In genomic region chr1:38292851-38293250, GRCm38 (mm10) we compare ENCODE assay signal across 21 mouse cellular contexts.
DNase-seq lines count a peak whose midpoint lies in the region; ATAC-seq lines count a peak whose summit lies in the region.
"Had no signal": no experiment of that assay in that cellular context is flagged by ENCODE, and none has a peak within 500 bp of the region (broad histone marks: within the 10 kb centered on the region; RNA-seq: fewer than 3 reads in every experiment).

No protein-coding gene starts in this region.

- peaks cover 3% of the 10 kb centered on the region; the same call in 1 of the 2 replicates for H3K4me1 ChIP-seq in heart, embryonic 11.5 days (ENCODE audit: control insufficient read depth, insufficient read depth, low read length)
- peaks cover 6% of the 10 kb centered on the region for H3K4me1 ChIP-seq in midbrain, embryonic 13.5 days (replicated peaks)
- H3K4me1 ChIP-seq: kidney, embryonic 15.5 days; limb, embryonic 12.5 days had no signal

- no peak overlapping the region for H3K4me2 ChIP-seq in heart, embryonic 11.5 days
- H3K4me2 ChIP-seq in midbrain, embryonic 13.5 days (replicated peaks): no peak overlapping the region
- H3K4me2 ChIP-seq: embryonic facial prominence, embryonic 13.5 days; kidney, embryonic 15.5 days; limb, embryonic 12.5 days had no signal

- H3K36me3 ChIP-seq in heart, embryonic 11.5 days (ENCODE audit: control insufficient read depth, insufficient read depth, low read length): no peaks in the 10 kb centered on the region
- H3K36me3 ChIP-seq in midbrain, embryonic 13.5 days: no peaks in the 10 kb centered on the region
- H3K36me3 ChIP-seq: embryonic facial prominence, embryonic 13.5 days; kidney, embryonic 15.5 days; limb, embryonic 12.5 days had no signal

- 56% methylated on average over 4 of the region's 4 CpGs for WGBS in heart, embryonic 11.5 days (ENCODE audit: insufficient replicate concordance)
- WGBS in midbrain, embryonic 13.5 days: 55% methylated on average over 4 of the region's 4 CpGs

- H3K27me3 ChIP-seq in heart, embryonic 11.5 days (ENCODE audit: control insufficient read depth, insufficient read depth, low read length): no peaks in the 10 kb centered on the region
- H3K27me3 ChIP-seq in midbrain, embryonic 13.5 days: no peaks in the 10 kb centered on the region
- H3K27me3 ChIP-seq: embryonic facial prominence, embryonic 13.5 days; kidney, embryonic 15.5 days; limb, embryonic 12.5 days had no signal

- H3K9ac ChIP-seq in heart, embryonic 11.5 days (ENCODE audit: low read depth, low read length): no peak overlapping the region
- no peak overlapping the region for H3K9ac ChIP-seq in midbrain, embryonic 13.5 days (replicated peaks)
- H3K9ac ChIP-seq: embryonic facial prominence, embryonic 13.5 days; kidney, embryonic 15.5 days; limb, embryonic 12.5 days; liver, embryonic 14.5 days had no signal

- DNase-seq in heart, adult 11 months: peak; percentile 87
- peak; percentile 36 for DNase-seq in Muller cell, postnatal 12 days (ENCODE audit: inconsistent ontology term)
- DNase-seq in brain, adult 2 months (ENCODE audit: low read depth, low spot score): peak; percentile 41
- no peak for DNase-seq in lung, postnatal 14 days
- no peak for DNase-seq in kidney, postnatal 14 days
- DNase-seq in kidney, adult 18-20 months: no peak
- DNase-seq: adrenal gland, postnatal 25 days; cerebellum, postnatal 25 days; gastrocnemius, postnatal 36 days; spleen, adult 18-20 months; thymus, postnatal 36 days had no signal

- H3K27ac ChIP-seq in heart, embryonic 11.5 days (ENCODE audit: low read depth, low read length): no peak overlapping the region
- no peak overlapping the region for H3K27ac ChIP-seq in midbrain, embryonic 13.5 days
- H3K27ac ChIP-seq: embryonic facial prominence, embryonic 13.5 days; kidney, embryonic 15.5 days; layer of hippocampus, adult 2 months; limb, embryonic 12.5 days; liver, embryonic 14.5 days had no signal

- H3K9me3 ChIP-seq in heart, embryonic 11.5 days (replicated peaks; ENCODE audit: control insufficient read depth, low read length): no peaks in the 10 kb centered on the region
- no peaks in the 10 kb centered on the region for H3K9me3 ChIP-seq in midbrain, embryonic 13.5 days
- H3K9me3 ChIP-seq: embryonic facial prominence, embryonic 13.5 days; kidney, embryonic 15.5 days; limb, embryonic 12.5 days had no signal

- no peak for ATAC-seq in heart, embryonic 11.5 days (replicated peaks; ENCODE audit: insufficient number of reproducible peaks, low FRiP score, low TSS enrichment)
- ATAC-seq in midbrain, embryonic 13.5 days: peak; percentile 56
- ATAC-seq: CD4-positive, CD25-positive, alpha-beta regulatory T cell, adult 4 months; inflammation-experienced regulatory T-cells, adult 6 months; lung, postnatal 0 days had no signal

- no peak overlapping the region for H3K4me3 ChIP-seq in heart, embryonic 11.5 days (ENCODE audit: low read depth, low read length)
- H3K4me3 ChIP-seq in midbrain, embryonic 13.5 days (replicated peaks): no peak overlapping the region
- H3K4me3 ChIP-seq: embryonic facial prominence, embryonic 13.5 days; kidney, embryonic 15.5 days; layer of hippocampus, adult 2 months; limb, embryonic 12.5 days had no signal

Comparison
In these comparisons a context has a peak if more than half of its experiments do, and no peak if none do; other contexts are left out.
1. DNase-seq: peak in heart, adult 11 months (single experiment), Muller cell, postnatal 12 days (single experiment) and brain, adult 2 months (single experiment); none in lung, postnatal 14 days (single experiment), kidney, postnatal 14 days (single experiment) and kidney, adult 18-20 months (single experiment).